Mouse (Mus musculus) gastrocnemius, postnatal 36 days (tissue): ENCODE measurements at regions not wholly inside any gene's neighbourhood (a gene's known extent, or its start where the extent isn't known, plus 50 kb on each side); places are given as distances from the start of the nearest gene placed in this dataset.
A peak's percentile ranks its signal among the peaks of the same experiment; 100 is the strongest.
"Not testable (repeated sequence)": the region's sequence is repeated elsewhere in the genome, so short reads cannot be mapped to it uniquely, and the experiment has no call there.

Experiments
- DNase-seq, 2 experiments: peaks; one replicate each; pipeline ENCODE4 v3.0.0; 2022
- intact Hi-C: fragments of 180-260 bp; cut with DNase I; formaldehyde crosslinking; loops from one replicate; pipeline ENCODE4 v1.15.1; 2025

GRCm38 (mm10) chr19:3083438-3083837 is 199.3 kb upstream of the Mrpl21 start:
- intact Hi-C loops, result not testable (repeated sequence)
- DNase-seq, result peak in 1 of 2 experiments; percentile 13

GRCm38 (mm10) chr19:3091771-3092170 is 190.9 kb upstream of the Mrpl21 start:
- DNase-seq, intact Hi-C loops: not testable (repeated sequence)
